Mouse (Mus musculus) spleen, postnatal 36 days (tissue): ENCODE data around the gene Mpv17l2.

ENCODE experiments used
- DNase-seq, 2 experiments: peaks; one replicate each; pipeline ENCODE4 v3.0.0; 2022; ENCODE audit warnings: low spot score in 2 of 2, mixed read lengths in 1 of 2

The Mpv17l2 gene

GRCm38 (mm10) chr8:70723486-70724210 is 37.1 kb downstream of the Mpv17l2 start, which contains the start of gene Pde4c:
TSS of gene Pde4c (plus strand) at chr8:70723720.
- no peak for DNase-seq

GRCm38 (mm10) chr8:70721601-70722000 is 39.1 kb downstream of the Mpv17l2 start:
- DNase-seq, result no peak

- peak; percentile 65 to 68 for DNase-seq
Observed at GRCm38 (mm10) chr8:70720739-70721138, 40.0 kb downstream of the Mpv17l2 start.

GRCm38 (mm10) chr8:70719796-70720270 is 40.9 kb downstream of the Mpv17l2 start:
- no peak for DNase-seq

- DNase-seq, result peak; percentile 71 to 75
Observed at GRCm38 (mm10) chr8:70718297-70718696, 42.4 kb downstream of the Mpv17l2 start, which contains the start of gene Gm3336. TSS of gene Gm3336 (plus strand) at chr8:70718543.

- no peak for DNase-seq
Observed at GRCm38 (mm10) chr8:70716521-70717400, 44.0 kb downstream of the Mpv17l2 start.

- DNase-seq, result no peak
Observed at GRCm38 (mm10) chr8:70715086-70715485, 45.7 kb downstream of the Mpv17l2 start.

- no peak for DNase-seq
Observed at GRCm38 (mm10) chr8:70713991-70714390, 46.8 kb downstream of the Mpv17l2 start.

GRCm38 (mm10) chr8:70711041-70711440 is 49.7 kb downstream of the Mpv17l2 start:
- DNase-seq, result no peak

- DNase-seq, result no peak
Observed at GRCm38 (mm10) chr8:70710296-70710695, 50.5 kb downstream of the Mpv17l2 start.

GRCm38 (mm10) chr8:70709794-70710193 is 51.0 kb downstream of the Mpv17l2 start:
- DNase-seq, result no peak
